Mouse (Mus musculus) lung, postnatal 0 days (tissue): ENCODE results near the gene Mlf2. TPM values are rescaled to one million over a fixed set of nuclear protein-coding genes. Genes with fewer than 3 reads are reported as not detected.
"Not testable (repeated sequence)": the region's sequence is repeated elsewhere in the genome, so short reads cannot be mapped to it uniquely, and the experiment has no call there.

Experiments
- ATAC-seq: fragments of 200-750 bp; cut with Nextera tagmentation; 2 replicates; pipeline ENCODE4 v1.8.0; 2017; ENCODE audit warnings: moderate library complexity
- DNase-seq: peaks from one replicate; pipeline ENCODE4 v3.0.0-alpha.2; 2016; ENCODE audit warnings: low spot score
- H3K27ac ChIP-seq: fragments of 300-500 bp; sonication (generic); 2 replicates; pipeline ENCODE4 v1.5.1; 2014; ENCODE audit warnings: antibody characterized with exemption, mild to moderate bottlenecking, low read length, mixed read lengths
- H3K27me3 ChIP-seq: fragments of 300-500 bp; sonication (generic); replicated peaks from 2 replicates; pipeline ENCODE4 v1.6.1; 2014; ENCODE audit warnings: low read length, mixed read lengths; ENCODE audit not compliant: insufficient read depth
- H3K36me3 ChIP-seq: fragments of 300-500 bp; sonication (generic); 2 replicates; pipeline ENCODE4 v1.6.1; 2014; ENCODE audit warnings: low read length, mixed read lengths; ENCODE audit not compliant: insufficient read depth
- H3K4me1 ChIP-seq: fragments of 300-500 bp; sonication (generic); 2 replicates; pipeline ENCODE4 v1.6.1; 2014; ENCODE audit warnings: antibody characterized with exemption, low read depth, low read length, mixed read lengths; ENCODE audit not compliant: insufficient read depth
- H3K4me2 ChIP-seq: fragments of 300-500 bp; sonication (generic); replicated peaks from 2 replicates; pipeline ENCODE4 v1.6.1; 2014; ENCODE audit warnings: low read depth, mild to moderate bottlenecking, low read length, moderate library complexity, mixed read lengths
- H3K4me3 ChIP-seq: fragments of 300-500 bp; sonication (generic); 2 replicates; pipeline ENCODE4 v1.5.1; 2014; ENCODE audit warnings: low read depth, low read length
- H3K9ac ChIP-seq: fragments of 300-500 bp; sonication (generic); replicated peaks from 2 replicates; pipeline ENCODE4 v1.6.1; 2014; ENCODE audit warnings: low read depth, mild to moderate bottlenecking
- H3K9me3 ChIP-seq: fragments of 300-500 bp; sonication (generic); 2 replicates; pipeline ENCODE4 v1.6.1; 2016; ENCODE audit warnings: low read length, mixed read lengths
- CTCF ChIP-seq: IDR thresholded peaks from 2 replicates; pipeline ENCODE4 v1.5.1; 2016; ENCODE audit warnings: antibody characterized with exemption, mild to moderate bottlenecking
- EP300 ChIP-seq: IDR thresholded peaks from 2 replicates; pipeline ENCODE4 v1.6.1; 2016; ENCODE audit warnings: antibody characterized with exemption, mild to moderate bottlenecking, control low read depth
- WGBS: fragments of 180-500 bp; shearing (Covaris S2); extraction: QIAGEN DNeasy Blood & Tissue Kit; methylation state at CpG from one replicate; pipeline ENCODE4 v1.1.7; 2014; 5-methylcytosine and 5-hydroxymethylcytosine counted together
- polyA plus RNA-seq: library from polyadenylated mRNA; unstranded; fragments of >200 nt; fragmentation: Nextera tagmentation; extraction: Ambion mirVana; gene quantifications from 2 replicates; pipeline ENCODE4 v1.2.1, GENCODE M21; 2015

The Mlf2 gene
- polyA plus RNA-seq, 1 experiment from 2014 or later: 289 TPM

- DNase-seq (no peak), ATAC-seq (no peak)
- no peak overlapping the region for H3K9ac ChIP-seq
- WGBS: 87% methylated on average over 6 of the region's 6 CpGs
- H3K27ac ChIP-seq: no peak overlapping the region
- no peaks in the 10 kb centered on the region for H3K36me3 ChIP-seq
- TF ChIP-seq EP300 (no peak), CTCF (no peak)
- H3K9me3 ChIP-seq: no peaks in the 10 kb centered on the region
- no peak overlapping the region for H3K4me2 ChIP-seq
- H3K4me3 ChIP-seq: no peak overlapping the region
- no peaks in the 10 kb centered on the region for H3K27me3 ChIP-seq
- H3K4me1 ChIP-seq: no peaks in the 10 kb centered on the region
Measured at GRCm38 (mm10) chr6:124888555-124889125, 42.5 kb upstream of the Mlf2 start.

GRCm38 (mm10) chr6:124890997-124891396 lies 40.2 kb upstream of the Mlf2 start:
- Histone ChIP-seq H3K4me3 (no peak overlapping the region), H3K9ac (no peak overlapping the region), H3K9me3 (no peaks in the 10 kb centered on the region), H3K36me3 (no peaks in the 10 kb centered on the region), H3K27ac (no peak overlapping the region), H3K4me1 (no peaks in the 10 kb centered on the region), H3K27me3 (no peaks in the 10 kb centered on the region), H3K4me2 (no peak overlapping the region)
- TF ChIP-seq CTCF: no peak
- TF ChIP-seq EP300: no peak
- 42% methylated on average over 6 of the region's 6 CpGs for WGBS
- ATAC-seq: no peak
- DNase-seq: no peak

DNA sequence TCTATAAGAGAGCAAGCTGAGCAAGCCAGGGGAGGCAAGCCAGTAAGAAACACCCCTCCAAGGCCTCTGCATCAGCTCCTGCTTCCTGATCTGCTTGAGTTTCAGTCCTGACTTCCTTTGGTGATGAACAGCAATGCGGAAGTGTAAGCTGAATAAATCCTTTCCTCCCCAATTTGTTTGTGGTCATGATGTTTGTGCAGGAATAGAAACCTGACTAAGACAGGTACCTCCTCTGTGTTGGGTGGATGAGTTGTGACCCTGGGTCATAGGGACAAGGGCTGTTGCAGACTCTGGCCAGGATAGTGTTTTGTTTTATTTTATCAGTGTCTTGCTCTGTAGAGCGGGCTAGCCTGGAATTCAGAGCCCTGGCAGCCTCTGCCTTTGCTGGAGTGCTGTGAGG lies 37.1 kb upstream of the Mlf2 start:
- not testable (repeated sequence) for H3K9me3 ChIP-seq, H3K36me3 ChIP-seq, DNase-seq, H3K4me1 ChIP-seq, H3K4me2 ChIP-seq, H3K27me3 ChIP-seq, H3K9ac ChIP-seq, H3K4me3 ChIP-seq, H3K27ac ChIP-seq, ATAC-seq
- WGBS: 92% methylated on average over 2 of the region's 2 CpGs

GRCm38 (mm10) chr6:124898359-124898758 lies 32.8 kb upstream of the Mlf2 start:
- no peak for DNase-seq
- no peak overlapping the region for H3K4me3 ChIP-seq
- no peak for ATAC-seq
- no peak overlapping the region for H3K27ac ChIP-seq
- WGBS: 15% methylated on average over 3 of the region's 3 CpGs
- H3K4me2 ChIP-seq: no peak overlapping the region
- H3K27me3 ChIP-seq: no peaks in the 10 kb centered on the region
- no peaks in the 10 kb centered on the region for H3K9me3 ChIP-seq
- H3K36me3 ChIP-seq: no peaks in the 10 kb centered on the region
- H3K4me1 ChIP-seq: no peaks in the 10 kb centered on the region
- TF ChIP-seq EP300: no peak
- TF ChIP-seq CTCF: no peak
- no peak overlapping the region for H3K9ac ChIP-seq

DNA sequence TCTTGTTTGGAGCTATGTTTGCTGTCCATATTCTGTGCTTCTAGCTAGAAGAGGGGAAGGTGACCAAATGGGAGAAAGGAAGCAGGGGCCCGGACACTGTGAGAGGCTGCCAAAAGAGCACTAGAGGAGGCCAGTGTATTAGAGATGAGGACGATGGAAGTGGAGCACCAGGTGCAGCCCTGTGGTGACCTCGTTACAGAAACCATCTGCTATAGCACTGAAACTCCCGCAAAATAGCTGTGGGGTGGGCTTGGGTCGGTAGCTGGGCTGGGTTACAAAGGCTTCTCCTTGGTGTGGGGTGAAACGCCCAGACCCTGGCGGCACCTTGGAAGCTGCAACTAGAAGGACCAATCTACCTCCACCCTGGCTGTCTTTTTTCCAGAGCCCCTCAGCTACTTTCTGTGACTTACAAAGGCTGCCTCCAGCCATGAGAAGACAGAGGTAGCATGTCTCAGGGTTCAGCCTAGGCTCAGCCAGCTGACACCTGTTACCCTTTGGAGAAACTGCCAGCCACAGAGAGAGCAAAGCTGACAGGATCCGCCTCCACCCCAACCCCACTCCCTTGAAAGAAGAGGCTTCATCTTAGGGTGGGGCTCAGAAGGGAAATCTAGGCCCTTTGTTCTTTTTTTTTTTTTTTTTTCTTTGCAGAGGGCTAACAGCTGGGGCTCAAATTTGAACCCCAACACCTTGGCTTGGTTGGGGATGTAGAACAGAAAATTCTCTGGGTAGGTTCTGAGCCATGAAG lies 31.0 kb upstream of the Mlf2 start:
- Histone ChIP-seq H3K4me3 (no peak overlapping the region), H3K4me1 (no peaks in the 10 kb centered on the region), H3K4me2 (no peak overlapping the region), H3K36me3 (no peaks in the 10 kb centered on the region), H3K9ac (no peak overlapping the region), H3K9me3 (no peaks in the 10 kb centered on the region), H3K27ac (no peak overlapping the region), H3K27me3 (no peaks in the 10 kb centered on the region)
- TF ChIP-seq CTCF: no peak
- no peak for TF ChIP-seq EP300
- 57% methylated on average over 8 of the region's 8 CpGs for WGBS
- no peak for DNase-seq
- no peak for ATAC-seq

DNA sequence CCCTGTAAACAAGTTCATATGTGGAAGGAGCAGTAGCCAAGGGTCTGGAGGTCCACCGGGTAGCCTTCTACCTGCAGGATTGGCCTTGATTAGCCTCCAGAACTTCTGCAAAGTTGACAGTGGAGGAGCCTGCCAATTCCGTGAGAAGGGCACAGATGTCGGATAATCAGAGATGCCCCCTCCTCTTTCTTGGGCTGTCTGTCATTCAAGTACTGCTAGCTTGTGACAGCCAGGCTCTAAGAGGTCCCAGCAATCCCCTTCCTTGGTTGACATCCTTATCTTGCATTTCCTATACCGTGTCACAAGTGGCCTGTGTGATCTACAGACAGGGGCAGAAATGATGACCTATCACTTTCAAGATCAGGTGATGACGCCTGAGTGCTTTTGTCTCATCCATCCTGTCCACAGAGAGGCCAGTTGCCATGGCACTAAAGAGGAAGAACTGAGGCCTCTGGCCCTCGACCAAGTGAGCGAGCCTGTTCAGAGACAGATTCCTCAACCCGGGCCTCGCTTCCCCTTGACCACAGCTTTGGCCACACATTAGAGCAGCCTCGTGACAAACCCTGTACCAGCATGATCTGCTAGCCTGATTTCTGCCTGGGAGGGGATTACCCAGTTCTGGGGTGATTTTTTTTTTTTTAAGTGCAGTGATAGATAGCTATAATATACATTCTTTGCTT lies 30.2 kb upstream of the Mlf2 start:
- no peak for ATAC-seq
- TF ChIP-seq EP300 (no peak), CTCF (no peak)
- 34% methylated on average over 10 of the region's 10 CpGs for WGBS

More for the DNA sequence above, 30.2 kb upstream of the Mlf2 start:
- Histone ChIP-seq H3K9me3 (no peaks in the 10 kb centered on the region), H3K9ac (no peak overlapping the region), H3K4me2 (no peak overlapping the region), H3K36me3 (no peaks in the 10 kb centered on the region), H3K4me1 (no peaks in the 10 kb centered on the region), H3K4me3 (no peak overlapping the region), H3K27ac (no peak overlapping the region), H3K27me3 (no peaks in the 10 kb centered on the region)
- no peak for DNase-seq
